Mouse (Mus musculus) heart, postnatal 4 days (tissue): Measurements from ENCODE around the gene Vmn2r110. TPM values are rescaled to one million over a fixed set of nuclear protein-coding genes. Genes with fewer than 3 reads are reported as not detected.

ENCODE experiments used
- DNase-seq: peaks from one replicate; pipeline ENCODE4 v3.0.0; 2021
- total RNA-seq, 2 experiments: library from RNA; stranded (reverse); gene quantifications; 2 replicates each; pipeline ENCODE4 v1.2.3; 2021

Gene Vmn2r110
- not detected for total RNA-seq

- no peak for DNase-seq
These were observed at the start of gene Vmn2r110 for GRCm38 (mm10) chr17:20596323-20596722. Gene Vmn2r110 (minus strand): TSS chr17:20596423.

DNA sequence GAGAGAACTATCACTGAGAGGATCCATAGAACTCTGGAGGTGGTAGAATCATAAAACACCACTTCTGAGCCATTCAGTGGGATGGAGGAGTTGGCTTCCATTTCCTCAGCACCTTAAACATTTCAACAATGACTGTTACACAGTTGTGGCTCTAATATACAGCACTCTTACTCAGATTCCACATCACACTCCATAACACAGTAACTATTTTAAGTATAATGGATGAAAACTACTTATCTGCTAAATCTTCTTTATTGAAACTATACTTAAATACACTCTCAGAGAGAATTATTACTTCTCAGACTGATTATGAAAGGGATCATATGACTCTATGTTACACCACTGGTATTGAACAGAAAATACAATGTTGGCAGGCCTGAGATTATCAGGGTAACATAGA is 28.6 kb upstream of the Vmn2r110 start, which contains the start of gene Fpr-rs3:
TSS of gene Fpr-rs3 (minus strand) at position 101 of the 400 bp plus-strand sequence.
- DNase-seq, result no peak

DNA sequence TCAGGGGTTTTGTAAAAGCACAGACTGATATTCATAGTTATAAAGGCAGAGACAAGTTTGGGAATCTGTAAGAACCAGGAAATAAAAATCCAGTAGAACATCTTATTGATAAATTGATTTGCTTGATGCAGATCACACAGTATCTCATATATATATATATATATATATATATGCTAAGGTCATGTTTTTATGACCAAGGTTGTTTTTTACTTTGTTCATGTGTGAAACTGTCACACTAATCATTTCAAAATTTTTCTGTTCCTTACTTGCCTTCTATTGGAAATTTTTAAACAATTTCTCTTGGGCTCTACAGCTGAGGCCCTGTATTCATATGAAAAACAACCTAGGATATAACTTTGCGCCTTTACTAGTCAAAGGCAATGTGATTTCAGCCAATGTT is 31.6 kb downstream of the Vmn2r110 start, which contains the start of gene Vmn2r109:
TSS of gene Vmn2r109 (minus strand) at position 101 of the 400 bp plus-strand sequence.
- DNase-seq, result no peak

Other genes starting within 250 kb of the Vmn2r110 start
- not detected for gene Vmn1r224, start 182.3 kb downstream of the Vmn2r110 start, total RNA-seq
- not detected for gene Vmn2r108, start 115.1 kb downstream of the Vmn2r110 start, total RNA-seq
- not detected for gene Vmn1r225, start 98.3 kb downstream of the Vmn2r110 start, total RNA-seq
- not detected for gene Vmn2r109, start 31.7 kb downstream of the Vmn2r110 start, total RNA-seq
- not detected for gene Fpr-rs3, start 28.5 kb upstream of the Vmn2r110 start, total RNA-seq
- gene Vmn1r226, start 86.4 kb upstream of the Vmn2r110 start, total RNA-seq, result not detected
- gene Vmn1r227, start 133.4 kb upstream of the Vmn2r110 start, total RNA-seq, result not detected
- not detected for gene Vmn1r228, start 189.7 kb upstream of the Vmn2r110 start, total RNA-seq
- gene Vmn1r229, start 215.1 kb upstream of the Vmn2r110 start, total RNA-seq, result under 1 TPM in 1 of 2 experiments, not detected in 1; 0.02 TPM
- gene Vmn1r230, start 244.0 kb upstream of the Vmn2r110 start, total RNA-seq, result not detected